In the genomic region with DNA sequence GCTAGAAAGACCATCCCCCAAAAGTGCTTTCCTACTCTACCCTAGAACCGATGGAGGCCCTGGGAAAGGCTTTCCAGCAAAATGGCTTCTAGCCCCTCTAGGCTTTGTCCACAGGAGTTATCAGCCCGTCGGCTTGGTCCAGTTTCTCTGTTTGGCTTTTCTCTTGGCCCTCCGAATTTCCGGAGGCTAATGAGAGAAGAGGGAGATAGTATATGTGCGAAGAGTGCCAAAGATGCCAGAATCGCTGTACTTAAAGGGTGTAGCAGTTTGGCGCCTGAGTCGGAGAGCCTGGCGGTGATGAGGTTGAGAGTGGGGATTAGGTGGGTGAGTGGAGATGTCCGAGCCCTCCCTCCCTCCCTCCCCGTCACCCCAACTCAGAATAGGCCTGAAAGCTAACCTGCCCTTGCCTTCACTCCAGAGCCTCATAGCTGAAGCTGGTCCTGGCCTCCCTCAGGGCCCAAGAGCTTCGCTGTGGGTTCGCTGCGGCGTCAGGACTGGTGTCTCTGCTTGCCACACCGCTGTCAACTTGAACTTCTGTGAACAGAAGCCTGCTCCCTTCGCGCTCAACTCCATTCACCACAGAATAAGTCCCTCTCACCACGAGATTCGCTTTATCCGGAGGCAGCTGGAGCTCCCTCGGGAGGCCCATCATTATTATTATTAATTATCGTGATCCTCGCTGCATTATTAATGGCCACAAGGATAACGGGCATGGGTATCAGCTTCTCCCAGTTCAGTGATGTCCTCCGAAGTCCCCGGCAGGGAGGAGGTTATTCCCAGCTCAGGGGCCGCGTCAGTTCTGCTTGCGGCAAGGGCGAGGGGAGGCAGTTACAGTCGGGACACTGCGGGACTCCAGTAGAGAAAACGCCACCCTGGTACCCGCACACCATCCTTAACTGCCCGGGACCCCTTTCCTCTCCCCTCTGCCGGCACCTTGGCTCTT, we compare ENCODE assay signal across 10 mouse cellular contexts. TPM values are rescaled to one million over a fixed set of nuclear protein-coding genes. Genes with fewer than 3 reads are reported as not detected.
DNase-seq lines count a peak whose midpoint lies in the region; ATAC-seq and TF ChIP-seq lines count a peak whose summit lies in the region.
"Had no signal": no experiment of that assay in that cellular context is flagged by ENCODE, and none has a peak within 500 bp of the region (broad histone marks: within the 10 kb centered on the region; RNA-seq: fewer than 3 reads in every experiment).

No protein-coding gene starts in this region.

- H3K4me3 ChIP-seq in cerebellum, adult 2 months (replicated peaks; ENCODE audit: insufficient read depth, low read depth, low read length) = peak overlapping the region; percentile 98
- peak overlapping the region; percentile 58 for H3K4me3 ChIP-seq in hindbrain, embryonic 13.5 days

- H3K9ac ChIP-seq in hindbrain, embryonic 13.5 days = peak overlapping the region; percentile 77

- ATAC-seq in hindbrain, embryonic 13.5 days (ENCODE audit: low FRiP score) = peak; percentile 35

- TF ChIP-seq CTCF in cerebellum, adult 2 months (IDR thresholded peaks at IDR 0.05; ENCODE audit: borderline replicate concordance, insufficient read depth, low read depth, low read length) = no peak

- DNase-seq in cerebellum, adult 2 months = peak; percentile 69 to 80
- DNase-seq in embryo, embryonic 10.5 days (ENCODE audit: low spot score) = peak; percentile 70
- peak; percentile 78 for DNase-seq in neural tube, embryonic 10.5 days (ENCODE audit: extremely low spot score, low spot score)
- no peak for DNase-seq in frontal cortex, postnatal 14 days (ENCODE audit: low spot score in 2 of 2)
- DNase-seq in gastrocnemius, postnatal 4 days (ENCODE audit: low spot score in 2 of 2) = no peak
- DNase-seq in right cerebral cortex, postnatal 14 days = no peak
- DNase-seq: heart, postnatal 36 days; lung, postnatal 14 days; thymus, postnatal 36 days had no signal

- 4% methylated on average over 38 of the region's 38 CpGs for WGBS in cerebellum, adult 2 months
- 1% methylated on average over 38 of the region's 38 CpGs for WGBS in hindbrain, embryonic 13.5 days

- no peaks in the 10 kb centered on the region for H3K4me1 ChIP-seq in cerebellum, adult 2 months (ENCODE audit: control insufficient read depth, insufficient read depth, low read length)
- H3K4me1 ChIP-seq in hindbrain, embryonic 13.5 days (replicated peaks) = peaks cover 21% of the 10 kb centered on the region

- H3K36me3 ChIP-seq in hindbrain, embryonic 13.5 days = no peaks in the 10 kb centered on the region

- peak overlapping the region; percentile 99 for H3K27ac ChIP-seq in cerebellum, adult 2 months (ENCODE audit: insufficient read depth, low read length)
- H3K27ac ChIP-seq in hindbrain, embryonic 13.5 days = peak overlapping the region; percentile 81

- H3K4me2 ChIP-seq in hindbrain, embryonic 13.5 days = peak overlapping the region; percentile 52

- H3K27me3 ChIP-seq in cerebellum, adult 2 months (ENCODE audit: control insufficient read depth, insufficient read depth, low read length) = no peaks in the 10 kb centered on the region
- H3K27me3 ChIP-seq in hindbrain, embryonic 13.5 days = peaks cover 82% of the 10 kb centered on the region

- 0 out of 2 replicates have a peak, but pooled peaks have one; percentile 19 for TF ChIP-seq POLR2A in cerebellum, adult 2 months (IDR thresholded peaks at IDR 0.05; ENCODE audit: borderline replicate concordance, insufficient read depth, low read length)

- no peaks in the 10 kb centered on the region for H3K9me3 ChIP-seq in hindbrain, embryonic 13.5 days

RNA-seq across cellular contexts. Expression of a gene that starts 7.1 kb away (rescaled TPM):
- 157 and 186 TPM in 2 replicates for polyA plus RNA-seq in cerebellum, adult 2 months (2012; rRNA removed)
- 9.3 and 13.7 TPM in 2 replicates for polyA plus RNA-seq in hindbrain, embryonic 13.5 days (2015; fragmentation: Nextera tagmentation; extraction: Ambion mirVana)
- total RNA-seq in gastrocnemius, postnatal 4 days (2021) = under 1 TPM in 1 of 2 experiments, not detected in 1; 0.18 TPM
- total RNA-seq: heart, postnatal 36 days had no signal

RNA-seq across cellular contexts. Expression of a gene that starts 8.0 kb away (rescaled TPM):
- polyA plus RNA-seq in cerebellum, adult 2 months (2012; rRNA removed) = 2.7 TPM in 2 replicates
- 0.41 and 0.74 TPM in 2 replicates for polyA plus RNA-seq in hindbrain, embryonic 13.5 days (2015; fragmentation: Nextera tagmentation; extraction: Ambion mirVana)
- not detected for total RNA-seq in gastrocnemius, postnatal 4 days (2021)
- total RNA-seq: heart, postnatal 36 days had no signal

RNA-seq across cellular contexts. Expression of a gene that starts 16.9 kb away (rescaled TPM):
- polyA plus RNA-seq in cerebellum, adult 2 months (2012; rRNA removed) = 27.5 and 30.4 TPM in 2 replicates
- 10.9 and 13.9 TPM in 2 replicates for polyA plus RNA-seq in hindbrain, embryonic 13.5 days (2015; fragmentation: Nextera tagmentation; extraction: Ambion mirVana)
- not detected for total RNA-seq in gastrocnemius, postnatal 4 days (2021)
- total RNA-seq: heart, postnatal 36 days had no signal

RNA-seq across cellular contexts. Expression of a gene that starts 31.4 kb away (rescaled TPM):
- 0.49 TPM in 2 replicates for polyA plus RNA-seq in cerebellum, adult 2 months (2012; rRNA removed)
- polyA plus RNA-seq in hindbrain, embryonic 13.5 days (2015; fragmentation: Nextera tagmentation; extraction: Ambion mirVana) = 1.8 and 3.0 TPM in 2 replicates
- not detected for total RNA-seq in gastrocnemius, postnatal 4 days (2021)
- total RNA-seq: heart, postnatal 36 days had no signal

RNA-seq across cellular contexts. Expression of a gene that starts 51.8 kb away (rescaled TPM):
- 68.3 and 84.5 TPM in 2 replicates for polyA plus RNA-seq in cerebellum, adult 2 months (2012; rRNA removed)
- polyA plus RNA-seq in hindbrain, embryonic 13.5 days (2015; fragmentation: Nextera tagmentation; extraction: Ambion mirVana) = 26.7 and 29.7 TPM in 2 replicates
- 10 to 100 TPM; 28.4 to 29.2 TPM for total RNA-seq in gastrocnemius, postnatal 4 days (2021)

Comparison
In these comparisons a context has a peak if more than half of its experiments do, and no peak if none do; other contexts are left out.
1. DNase-seq: peak in cerebellum, adult 2 months (2 of 2), embryo, embryonic 10.5 days (single experiment) and neural tube, embryonic 10.5 days (single experiment); none in frontal cortex, postnatal 14 days (0 of 2), gastrocnemius, postnatal 4 days (0 of 2) and right cerebral cortex, postnatal 14 days (single experiment).
2. RNA of a gene that starts 7.1 kb away (polyA plus RNA-seq): 157 to 186 TPM in cerebellum, adult 2 months; 9.3 to 13.7 TPM in hindbrain, embryonic 13.5 days; every median in the first group is over 10 times any median in the second.